Mouse (Mus musculus) embryonic facial prominence, embryonic 13.5 days (tissue): ENCODE data around the gene Muc4. TPM values are rescaled to one million over a fixed set of nuclear protein-coding genes. Genes with fewer than 3 reads are reported as not detected.

ENCODE experiments used
- ATAC-seq: fragments of 200-750 bp; cut with Nextera tagmentation; 2 replicates; pipeline ENCODE4 v1.8.0; 2017; ENCODE audit warnings: low read depth; ENCODE audit not compliant: insufficient number of reproducible peaks, insufficient read depth, low FRiP score, low TSS enrichment
- H3K27ac ChIP-seq: fragments of 300-500 bp; sonication (generic); 2 replicates; pipeline ENCODE4 v1.5.1; 2015; ENCODE audit warnings: moderate library complexity, mild to moderate bottlenecking, inconsistent platforms
- H3K27me3 ChIP-seq: fragments of 300-500 bp; sonication (generic); 2 replicates; pipeline ENCODE4 v1.6.1; 2015; ENCODE audit warnings: mild to moderate bottlenecking, inconsistent platforms
- H3K36me3 ChIP-seq: fragments of 300-500 bp; sonication (generic); 2 replicates; pipeline ENCODE4 v1.6.1; 2015; ENCODE audit warnings: mild to moderate bottlenecking, inconsistent platforms
- H3K4me1 ChIP-seq: fragments of 300-500 bp; sonication (generic); 2 replicates; pipeline ENCODE4 v1.6.1; 2015; ENCODE audit warnings: inconsistent platforms
- H3K4me2 ChIP-seq: fragments of 300-500 bp; sonication (generic); 2 replicates; pipeline ENCODE4 v1.6.1; 2015; ENCODE audit warnings: moderate library complexity, mild to moderate bottlenecking, inconsistent platforms
- H3K4me3 ChIP-seq: fragments of 300-500 bp; sonication (generic); 2 replicates; pipeline ENCODE4 v1.5.1; 2015; ENCODE audit warnings: mild to moderate bottlenecking, inconsistent platforms
- H3K9ac ChIP-seq: fragments of 300-500 bp; sonication (generic); 2 replicates; pipeline ENCODE4 v1.6.1; 2015; ENCODE audit warnings: mild to moderate bottlenecking, inconsistent platforms
- H3K9me3 ChIP-seq: fragments of 300-500 bp; sonication (generic); 2 replicates; pipeline ENCODE4 v1.6.1; 2016; ENCODE audit warnings: inconsistent platforms
- WGBS: fragments of 180-500 bp; shearing (Covaris S2); methylation state at CpG from one replicate; pipeline ENCODE4 v1.1.7; 2015; ENCODE audit warnings: mixed read lengths; 5-methylcytosine and 5-hydroxymethylcytosine counted together
- polyA plus RNA-seq: library from polyadenylated mRNA; unstranded; fragments of >200 nt; fragmentation: Nextera tagmentation; extraction: Ambion mirVana; gene quantifications from 2 replicates; pipeline ENCODE4 v1.2.1, GENCODE M21; 2015

Muc4 gene
- 0.38 and 0.62 TPM in 2 replicates for polyA plus RNA-seq

GRCm38 (mm10) chr16:32735586-32735985 is at the start of gene Muc4:
Muc4 (plus strand) TSS chr16:32735886.
- H3K27me3 ChIP-seq = no peaks in the 10 kb centered on the region
- H3K9me3 ChIP-seq = no peaks in the 10 kb centered on the region
- no peaks in the 10 kb centered on the region for H3K4me1 ChIP-seq
- WGBS = 90% methylated on average over 2 of the region's 2 CpGs
- ATAC-seq = no peak
- no peak within 1 kb of the TSS for H3K4me3 ChIP-seq
- H3K27ac ChIP-seq = no peak within 1 kb of the TSS
- no peaks in the 10 kb centered on the region for H3K36me3 ChIP-seq
- no peak within 1 kb of the TSS for H3K4me2 ChIP-seq
- no peak within 1 kb of the TSS for H3K9ac ChIP-seq

- Histone ChIP-seq H3K27ac (no peak overlapping the region), H3K27me3 (no peaks in the 10 kb centered on the region), H3K4me3 (no peak overlapping the region), H3K9me3 (no peaks in the 10 kb centered on the region), H3K9ac (no peak overlapping the region), H3K4me2 (no peak overlapping the region), H3K36me3 (peaks cover 17% of the 10 kb centered on the region), H3K4me1 (0 out of 2 replicates have a peak, but pooled peaks cover 4% of the 10 kb centered on the region)
- ATAC-seq = no peak
- WGBS = 43% methylated on average over 5 of the region's 5 CpGs
Measured at GRCm38 (mm10) chr16:32685998-32686397, 49.7 kb upstream of the Muc4 start.

- Histone ChIP-seq H3K9ac (no peak overlapping the region), H3K4me2 (no peak overlapping the region), H3K27me3 (no peaks in the 10 kb centered on the region), H3K4me1 (0 out of 2 replicates have a peak, but pooled peaks cover 4% of the 10 kb centered on the region), H3K9me3 (no peaks in the 10 kb centered on the region), H3K36me3 (peaks cover 12% of the 10 kb centered on the region), H3K27ac (no peak overlapping the region), H3K4me3 (no peak overlapping the region)
- 83% methylated on average over 5 of the region's 5 CpGs for WGBS
- no peak for ATAC-seq
Measured at GRCm38 (mm10) chr16:32687221-32687620, 48.5 kb upstream of the Muc4 start.

DNA sequence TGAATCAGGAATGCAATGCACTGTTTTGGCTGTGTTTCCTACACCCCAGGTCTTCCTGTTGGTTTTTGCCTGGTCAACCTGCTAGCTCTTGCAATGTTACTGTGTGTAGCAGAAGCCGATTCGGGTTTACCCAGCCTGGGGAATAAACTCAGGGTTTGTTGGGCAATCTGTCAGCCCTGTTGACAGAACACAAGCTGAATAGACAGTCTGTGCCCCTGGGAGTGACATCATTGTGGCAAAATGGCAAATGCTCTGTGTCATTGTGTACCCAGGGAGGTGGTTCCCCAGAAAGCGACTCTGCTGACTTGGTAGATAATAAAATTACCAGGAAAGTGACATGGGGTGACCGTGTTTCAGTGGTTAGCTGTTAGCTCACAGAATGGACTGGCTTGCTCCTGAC is 46.9 kb upstream of the Muc4 start:
- Histone ChIP-seq H3K9ac (no peak overlapping the region), H3K4me2 (no peak overlapping the region), H3K4me1 (0 out of 2 replicates have a peak, but pooled peaks cover 4% of the 10 kb centered on the region), H3K27me3 (no peaks in the 10 kb centered on the region), H3K4me3 (no peak overlapping the region), H3K36me3 (no peaks in the 10 kb centered on the region), H3K9me3 (no peaks in the 10 kb centered on the region), H3K27ac (no peak overlapping the region)
- ATAC-seq = no peak
- 71% methylated on average over 4 of the region's 4 CpGs for WGBS

- WGBS = 6% methylated on average over 9 of the region's 9 CpGs
- Histone ChIP-seq H3K4me2 (no peak overlapping the region), H3K36me3 (no peaks in the 10 kb centered on the region), H3K4me1 (0 out of 2 replicates have a peak, but pooled peaks cover 4% of the 10 kb centered on the region), H3K9ac (no peak overlapping the region), H3K27me3 (no peaks in the 10 kb centered on the region), H3K27ac (no peak overlapping the region), H3K4me3 (no peak overlapping the region), H3K9me3 (no peaks in the 10 kb centered on the region)
- ATAC-seq = no peak
Measured at GRCm38 (mm10) chr16:32689501-32689900, 46.2 kb upstream of the Muc4 start.

GRCm38 (mm10) chr16:32696841-32697464 is 38.7 kb upstream of the Muc4 start:
- WGBS = 38% methylated on average over 7 of the region's 7 CpGs
- no peak for ATAC-seq
- H3K36me3 ChIP-seq = no peaks in the 10 kb centered on the region
- H3K4me1 ChIP-seq = no peaks in the 10 kb centered on the region; the same call in 1 of the 2 replicates
- no peak overlapping the region for H3K27ac ChIP-seq
- H3K4me3 ChIP-seq = no peak overlapping the region
- H3K27me3 ChIP-seq = no peaks in the 10 kb centered on the region
- H3K9ac ChIP-seq = no peak overlapping the region
- H3K4me2 ChIP-seq = no peak overlapping the region
- H3K9me3 ChIP-seq = no peaks in the 10 kb centered on the region

- Histone ChIP-seq H3K4me3 (no peak overlapping the region), H3K27ac (no peak overlapping the region), H3K9me3 (no peaks in the 10 kb centered on the region), H3K36me3 (no peaks in the 10 kb centered on the region), H3K27me3 (no peaks in the 10 kb centered on the region), H3K4me1 (no peaks in the 10 kb centered on the region; the same call in 1 of the 2 replicates), H3K9ac (no peak overlapping the region), H3K4me2 (no peak overlapping the region)
- ATAC-seq = no peak
- WGBS = 85% methylated on average over 22 of the region's 22 CpGs
Measured at GRCm38 (mm10) chr16:32697665-32698446, 37.8 kb upstream of the Muc4 start.

GRCm38 (mm10) chr16:32698550-32698949 is 37.1 kb upstream of the Muc4 start:
- no peaks in the 10 kb centered on the region for H3K9me3 ChIP-seq
- H3K4me1 ChIP-seq = no peaks in the 10 kb centered on the region; the same call in 1 of the 2 replicates
- H3K4me3 ChIP-seq = no peak overlapping the region
- no peaks in the 10 kb centered on the region for H3K36me3 ChIP-seq
- WGBS = 32% methylated on average over 7 of the region's 7 CpGs
- no peak overlapping the region for H3K27ac ChIP-seq
- ATAC-seq = no peak
- no peaks in the 10 kb centered on the region for H3K27me3 ChIP-seq
- H3K9ac ChIP-seq = no peak overlapping the region
- no peak overlapping the region for H3K4me2 ChIP-seq

DNA sequence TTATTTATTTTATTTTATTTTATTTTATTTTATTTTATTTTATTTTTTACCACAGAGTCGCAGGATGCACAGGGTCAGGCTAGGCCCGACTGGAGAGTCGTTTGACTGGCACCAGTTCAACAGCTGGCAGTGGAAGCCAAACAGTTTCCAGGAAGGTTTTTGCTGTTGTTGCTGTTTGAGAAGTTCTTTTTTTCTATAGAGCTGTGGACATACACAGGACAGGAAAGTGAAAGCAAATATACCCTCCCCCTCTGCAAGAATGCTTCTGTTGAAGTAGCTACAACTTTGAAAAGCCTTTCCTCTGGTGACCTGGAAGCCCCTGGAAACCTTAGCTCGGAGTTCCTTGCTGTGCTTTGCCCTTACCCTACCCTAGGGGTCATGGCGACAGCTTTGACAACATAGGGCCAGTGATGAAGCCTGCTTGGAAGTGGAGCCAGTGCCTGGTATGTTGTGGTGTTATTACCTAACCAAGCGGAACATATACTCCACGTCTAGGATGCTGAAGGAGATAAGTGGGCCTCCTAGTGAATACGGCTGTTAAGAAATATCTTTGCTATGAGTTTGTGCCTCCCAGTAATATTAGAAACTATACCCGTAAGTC is 32.3 kb upstream of the Muc4 start:
- no peak overlapping the region for H3K9ac ChIP-seq
- H3K27ac ChIP-seq = no peak overlapping the region
- no peaks in the 10 kb centered on the region for H3K36me3 ChIP-seq
- no peaks in the 10 kb centered on the region for H3K27me3 ChIP-seq
- ATAC-seq = no peak
- H3K4me2 ChIP-seq = no peak overlapping the region
- no peaks in the 10 kb centered on the region for H3K9me3 ChIP-seq
- WGBS = 60% methylated on average over 9 of the region's 9 CpGs
- no peak overlapping the region for H3K4me3 ChIP-seq
- H3K4me1 ChIP-seq = peaks cover 4% of the 10 kb centered on the region; the same call in 1 of the 2 replicates

DNA sequence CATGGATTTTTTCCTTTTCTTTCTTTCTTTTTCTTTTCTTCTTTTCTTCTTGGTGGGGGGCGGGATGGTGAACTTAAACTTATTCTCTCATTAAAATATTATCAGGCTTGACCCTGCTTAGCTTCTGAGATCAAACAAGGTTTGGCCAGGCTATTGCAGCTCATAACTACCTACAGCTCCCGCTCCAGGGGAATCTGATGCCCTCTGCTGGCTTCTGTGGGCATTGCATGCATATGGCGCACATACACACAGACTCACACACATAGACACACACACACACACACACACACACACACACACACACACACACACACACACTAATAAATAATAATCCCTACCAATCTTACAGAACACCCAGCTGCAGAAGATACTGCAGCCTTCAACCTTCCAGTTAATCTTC is 30.1 kb upstream of the Muc4 start:
- no peak overlapping the region for H3K27ac ChIP-seq
- no peak overlapping the region for H3K9ac ChIP-seq
- 99% methylated on average over 3 of the region's 3 CpGs for WGBS
- no peak for ATAC-seq
- no peaks in the 10 kb centered on the region for H3K36me3 ChIP-seq
- H3K9me3 ChIP-seq = no peaks in the 10 kb centered on the region
- H3K4me3 ChIP-seq = no peak overlapping the region
- no peaks in the 10 kb centered on the region for H3K27me3 ChIP-seq
- H3K4me2 ChIP-seq = no peak overlapping the region
- peaks cover 6% of the 10 kb centered on the region; the same call in 1 of the 2 replicates for H3K4me1 ChIP-seq

DNA sequence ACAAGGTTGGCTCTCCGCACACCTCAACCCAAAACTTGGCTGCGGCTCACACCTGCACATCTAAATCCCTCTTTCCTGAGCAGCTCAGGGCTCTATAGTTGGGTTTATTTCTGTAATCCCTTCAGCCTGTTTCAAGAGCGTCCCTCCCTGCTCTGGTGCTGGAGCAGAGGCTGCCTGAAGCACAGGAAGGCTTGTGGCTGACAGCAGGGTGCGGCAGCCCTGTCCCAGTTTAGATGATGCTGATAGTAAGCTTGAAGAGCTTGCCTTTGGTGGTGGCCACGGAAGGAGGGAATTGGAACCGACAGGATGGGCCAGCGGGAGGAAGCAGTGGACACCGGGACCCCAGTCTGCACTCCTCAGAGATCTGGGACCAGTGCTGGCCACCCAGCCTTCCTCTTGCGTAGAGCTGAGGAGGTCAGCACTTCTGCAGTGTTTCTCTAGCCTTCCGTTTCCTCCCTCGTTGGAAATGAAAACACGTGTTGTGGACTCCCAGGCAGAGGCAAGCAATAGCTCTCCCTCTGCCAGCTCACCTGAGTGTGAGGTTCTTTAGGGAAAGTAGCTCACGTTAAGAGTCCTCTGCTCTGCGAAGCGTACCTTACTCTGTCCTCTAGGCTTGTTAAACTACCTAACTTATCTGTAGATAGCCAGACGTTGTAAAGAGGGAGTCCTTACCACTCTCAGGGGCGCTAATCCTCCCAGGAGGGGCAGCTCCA is 28.4 kb upstream of the Muc4 start:
- Histone ChIP-seq H3K9me3 (no peaks in the 10 kb centered on the region), H3K27ac (no peak overlapping the region), H3K9ac (no peak overlapping the region), H3K27me3 (no peaks in the 10 kb centered on the region), H3K36me3 (no peaks in the 10 kb centered on the region), H3K4me1 (peaks cover 13% of the 10 kb centered on the region; the same call in 1 of the 2 replicates), H3K4me2 (no peak overlapping the region), H3K4me3 (no peak overlapping the region)
- no peak for ATAC-seq
- WGBS = 58% methylated on average over 17 of the region's 17 CpGs
